Mouse (Mus musculus): Measurements from ENCODE around the gene Foxj3. TPM values are rescaled to one million over a fixed set of nuclear protein-coding genes. Genes with fewer than 3 reads are reported as not detected.
"Not testable (repeated sequence)": the region's sequence is repeated elsewhere in the genome, so short reads cannot be mapped to it uniquely, and the experiment has no call there.

Gene Foxj3
- polyA plus RNA-seq, 1 experiment from 2014 or later: 19.8 TPM

GRCm38 (mm10) chr4:119627317-119627716, 90.5 kb downstream of the Foxj3 start:
- H3K9ac ChIP-seq (ENCODE audit: low read length): no peak overlapping the region
- peak overlapping the region; percentile 59; the same call in 1 of the 2 replicates for H3K27ac ChIP-seq (ENCODE audit: low read depth, low read length)
- DNase-seq (ENCODE audit: low spot score): no peak
- H3K4me1 ChIP-seq (ENCODE audit: control insufficient read depth, insufficient read depth, low read length): peaks cover 2% of the 10 kb centered on the region; the same call in 1 of the 2 replicates
- H3K27me3 ChIP-seq (replicated peaks; ENCODE audit: control insufficient read depth, insufficient read depth, low read length): no peaks in the 10 kb centered on the region
- H3K9me3 ChIP-seq (replicated peaks; ENCODE audit: control insufficient read depth, low read length): no peaks in the 10 kb centered on the region
- ATAC-seq: no peak; the same call in 1 of the 2 replicates
- H3K36me3 ChIP-seq (ENCODE audit: control insufficient read depth, insufficient read depth, low read length): peaks cover 42% of the 10 kb centered on the region
- WGBS: 25% methylated on average over 4 of the region's 4 CpGs
- H3K4me3 ChIP-seq (ENCODE audit: low read depth, low read length): no peak overlapping the region
- no peak overlapping the region for H3K4me2 ChIP-seq (ENCODE audit: low read length)

GRCm38 (mm10) chr4:119628363-119628762, 91.6 kb downstream of the Foxj3 start:
- DNase-seq (ENCODE audit: low spot score); H3K9ac ChIP-seq (ENCODE audit: low read length); H3K9me3 ChIP-seq (replicated peaks; ENCODE audit: control insufficient read depth, low read length); H3K27ac ChIP-seq (ENCODE audit: low read depth, low read length); H3K4me2 ChIP-seq (ENCODE audit: low read length); H3K27me3 ChIP-seq (replicated peaks; ENCODE audit: control insufficient read depth, insufficient read depth, low read length); H3K4me1 ChIP-seq (ENCODE audit: control insufficient read depth, insufficient read depth, low read length); H3K4me3 ChIP-seq (ENCODE audit: low read depth, low read length): not testable (repeated sequence)
- H3K36me3 ChIP-seq (ENCODE audit: control insufficient read depth, insufficient read depth, low read length): peaks cover 34% of the 10 kb centered on the region
- peak; percentile 55 for ATAC-seq
- 83% methylated on average over 3 of the region's 4 CpGs for WGBS

GRCm38 (mm10) chr4:119631115-119631919, 94.5 kb downstream of the Foxj3 start:
- Histone ChIP-seq H3K27ac (ENCODE audit: low read depth, low read length) (0 out of 2 replicates have a peak overlapping the region, but pooled peaks have one; percentile 33), H3K4me1 (ENCODE audit: control insufficient read depth, insufficient read depth, low read length) (peaks cover 14% of the 10 kb centered on the region), H3K9ac (ENCODE audit: low read length) (no peak overlapping the region), H3K36me3 (ENCODE audit: control insufficient read depth, insufficient read depth, low read length) (peaks cover 17% of the 10 kb centered on the region), H3K4me3 (ENCODE audit: low read depth, low read length) (no peak overlapping the region), H3K9me3 (replicated peaks; ENCODE audit: control insufficient read depth, low read length) (no peaks in the 10 kb centered on the region), H3K4me2 (ENCODE audit: low read length) (no peak overlapping the region), H3K27me3 (replicated peaks; ENCODE audit: control insufficient read depth, insufficient read depth, low read length) (no peaks in the 10 kb centered on the region)
- peak; percentile 37; the same call in 1 of the 2 replicates for ATAC-seq
- peak; percentile 71 for DNase-seq (ENCODE audit: low spot score)
- 82% methylated on average over 11 of the region's 11 CpGs for WGBS

GRCm38 (mm10) chr4:119632721-119633120, 95.9 kb downstream of the Foxj3 start:
- Histone ChIP-seq H3K4me2 (ENCODE audit: low read length) (no peak overlapping the region), H3K36me3 (ENCODE audit: control insufficient read depth, insufficient read depth, low read length) (peaks cover 17% of the 10 kb centered on the region), H3K27me3 (replicated peaks; ENCODE audit: control insufficient read depth, insufficient read depth, low read length) (no peaks in the 10 kb centered on the region), H3K9me3 (replicated peaks; ENCODE audit: control insufficient read depth, low read length) (no peaks in the 10 kb centered on the region), H3K4me1 (ENCODE audit: control insufficient read depth, insufficient read depth, low read length) (peaks cover 12% of the 10 kb centered on the region; the same call in 1 of the 2 replicates), H3K4me3 (ENCODE audit: low read depth, low read length) (no peak overlapping the region), H3K27ac (ENCODE audit: low read depth, low read length) (peak overlapping the region; percentile 39; the same call in 1 of the 2 replicates), H3K9ac (ENCODE audit: low read length) (no peak overlapping the region)
- WGBS: 62% methylated on average over 7 of the region's 7 CpGs
- peak; percentile 10; the same call in 1 of the 2 replicates for ATAC-seq
- DNase-seq (ENCODE audit: low spot score): no peak

GRCm38 (mm10) chr4:119633342-119633741, 96.5 kb downstream of the Foxj3 start:
- Histone ChIP-seq H3K4me3 (ENCODE audit: low read depth, low read length) (no peak overlapping the region), H3K36me3 (ENCODE audit: control insufficient read depth, insufficient read depth, low read length) (peaks cover 17% of the 10 kb centered on the region), H3K9ac (ENCODE audit: low read length) (no peak overlapping the region), H3K4me1 (ENCODE audit: control insufficient read depth, insufficient read depth, low read length) (peaks cover 12% of the 10 kb centered on the region; the same call in 1 of the 2 replicates), H3K4me2 (ENCODE audit: low read length) (no peak overlapping the region), H3K27me3 (replicated peaks; ENCODE audit: control insufficient read depth, insufficient read depth, low read length) (no peaks in the 10 kb centered on the region), H3K27ac (ENCODE audit: low read depth, low read length) (peak overlapping the region; percentile 39; the same call in 1 of the 2 replicates), H3K9me3 (replicated peaks; ENCODE audit: control insufficient read depth, low read length) (no peaks in the 10 kb centered on the region)
- WGBS: 40% methylated on average over 7 of the region's 7 CpGs
- ATAC-seq: peak; percentile 57
- DNase-seq (ENCODE audit: low spot score): peak; percentile 46

GRCm38 (mm10) chr4:119633948-119634347, 97.1 kb downstream of the Foxj3 start:
- 92% methylated on average over 3 of the region's 3 CpGs for whole genome bisulfite sequencing
- no peak overlapping the region for H3K4me3 ChIP-seq (ENCODE audit: low read depth, low read length)
- DNase-seq (ENCODE audit: low spot score) (no peak), ATAC-seq (no peak)
- H3K9ac ChIP-seq (ENCODE audit: low read length): no peak overlapping the region
- no peaks in the 10 kb centered on the region for H3K27me3 ChIP-seq (replicated peaks; ENCODE audit: control insufficient read depth, insufficient read depth, low read length)
- H3K36me3 ChIP-seq (ENCODE audit: control insufficient read depth, insufficient read depth, low read length): peaks cover 16% of the 10 kb centered on the region
- no peak overlapping the region for H3K4me2 ChIP-seq (ENCODE audit: low read length)
- peaks cover 12% of the 10 kb centered on the region; the same call in 1 of the 2 replicates for H3K4me1 ChIP-seq (ENCODE audit: control insufficient read depth, insufficient read depth, low read length)
- peak overlapping the region; percentile 39; the same call in 1 of the 2 replicates for H3K27ac ChIP-seq (ENCODE audit: low read depth, low read length)
- H3K9me3 ChIP-seq (replicated peaks; ENCODE audit: control insufficient read depth, low read length): no peaks in the 10 kb centered on the region

GRCm38 (mm10) chr4:119634908-119635660, 98.3 kb downstream of the Foxj3 start:
- no peaks in the 10 kb centered on the region for H3K27me3 ChIP-seq (replicated peaks; ENCODE audit: control insufficient read depth, insufficient read depth, low read length)
- no peak for ATAC-seq
- no peaks in the 10 kb centered on the region for H3K9me3 ChIP-seq (replicated peaks; ENCODE audit: control insufficient read depth, low read length)
- no peak overlapping the region for H3K9ac ChIP-seq (ENCODE audit: low read length)
- DNase-seq (ENCODE audit: low spot score): no peak
- H3K4me2 ChIP-seq (ENCODE audit: low read length): no peak overlapping the region
- H3K36me3 ChIP-seq (ENCODE audit: control insufficient read depth, insufficient read depth, low read length): peaks cover 7% of the 10 kb centered on the region; the same call in 1 of the 2 replicates
- peaks cover 12% of the 10 kb centered on the region; the same call in 1 of the 2 replicates for H3K4me1 ChIP-seq (ENCODE audit: control insufficient read depth, insufficient read depth, low read length)
- no peak overlapping the region for H3K27ac ChIP-seq (ENCODE audit: low read depth, low read length)
- WGBS: 68% methylated on average over 6 of the region's 6 CpGs
- H3K4me3 ChIP-seq (ENCODE audit: low read depth, low read length): no peak overlapping the region

- H3K9ac ChIP-seq (ENCODE audit: low read length): no peak overlapping the region
- H3K4me3 ChIP-seq (ENCODE audit: low read depth, low read length): no peak overlapping the region
- H3K4me2 ChIP-seq (ENCODE audit: low read length): no peak overlapping the region
- DNase-seq (ENCODE audit: low spot score): no peak
- H3K9me3 ChIP-seq (replicated peaks; ENCODE audit: control insufficient read depth, low read length): no peaks in the 10 kb centered on the region
- H3K36me3 ChIP-seq (ENCODE audit: control insufficient read depth, insufficient read depth, low read length): 0 out of 2 replicates have a peak, but pooled peaks cover 5% of the 10 kb centered on the region
- peaks cover 12% of the 10 kb centered on the region; the same call in 1 of the 2 replicates for H3K4me1 ChIP-seq (ENCODE audit: control insufficient read depth, insufficient read depth, low read length)
- no peaks in the 10 kb centered on the region for H3K27me3 ChIP-seq (replicated peaks; ENCODE audit: control insufficient read depth, insufficient read depth, low read length)
- 82% methylated on average over 8 of the region's 8 CpGs for WGBS
- ATAC-seq: no peak
- H3K27ac ChIP-seq (ENCODE audit: low read depth, low read length): no peak overlapping the region
Observed at GRCm38 (mm10) chr4:119635686-119636085, 98.9 kb downstream of the Foxj3 start.

All from forebrain, embryonic 14.5 days (tissue).